Mouse (Mus musculus): ENCODE measurements around the gene Grk3. TPM values are rescaled to one million over a fixed set of nuclear protein-coding genes. Genes with fewer than 3 reads are reported as not detected.

Gene Grk3
- 10 to 100 TPM; 32.2 to 39.1 TPM for total RNA-seq (2023)

DNA sequence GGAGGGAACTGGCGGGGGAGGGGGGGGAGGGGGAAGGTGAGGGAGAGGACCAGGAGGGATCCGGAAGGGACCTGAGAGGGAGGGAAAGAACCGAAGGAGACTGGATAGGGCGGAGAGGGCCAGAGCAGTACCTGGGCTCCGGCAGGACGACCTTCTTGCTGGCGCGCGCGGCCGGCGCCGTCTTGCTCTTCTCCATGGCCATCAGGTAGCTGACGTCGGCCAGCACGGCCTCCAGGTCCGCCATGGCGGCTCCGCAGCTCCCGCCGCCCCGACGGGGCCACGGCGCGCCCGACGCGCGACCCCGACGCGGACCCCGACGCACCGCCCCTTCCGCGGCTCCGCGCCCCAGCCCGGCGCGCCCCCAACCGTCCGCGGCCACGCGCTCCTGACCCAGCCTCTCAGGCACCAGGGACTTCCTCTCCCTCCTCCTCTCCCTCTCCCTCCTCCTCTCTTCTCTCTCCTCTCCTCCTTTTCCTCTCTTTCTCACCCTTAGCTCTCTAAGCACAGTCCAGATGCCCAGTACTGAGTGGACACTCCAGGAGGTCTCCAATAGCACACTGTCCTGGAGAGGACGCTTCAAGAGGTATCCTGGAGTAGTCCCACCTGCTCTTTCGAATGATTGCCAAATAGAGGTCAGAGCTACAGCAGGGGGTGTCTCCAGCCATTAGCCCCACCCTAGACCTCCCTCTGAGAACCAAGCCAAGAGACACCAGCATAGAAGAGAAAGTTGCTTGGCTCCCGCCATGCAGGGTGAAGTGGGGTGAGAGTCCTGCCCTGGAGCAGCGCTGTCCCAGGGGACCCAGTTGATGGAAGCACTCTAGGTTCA lies at the start of gene Grk3:
TSS of gene Grk3 (minus strand) at position 556 of the 826 bp plus-strand sequence.

DNA sequence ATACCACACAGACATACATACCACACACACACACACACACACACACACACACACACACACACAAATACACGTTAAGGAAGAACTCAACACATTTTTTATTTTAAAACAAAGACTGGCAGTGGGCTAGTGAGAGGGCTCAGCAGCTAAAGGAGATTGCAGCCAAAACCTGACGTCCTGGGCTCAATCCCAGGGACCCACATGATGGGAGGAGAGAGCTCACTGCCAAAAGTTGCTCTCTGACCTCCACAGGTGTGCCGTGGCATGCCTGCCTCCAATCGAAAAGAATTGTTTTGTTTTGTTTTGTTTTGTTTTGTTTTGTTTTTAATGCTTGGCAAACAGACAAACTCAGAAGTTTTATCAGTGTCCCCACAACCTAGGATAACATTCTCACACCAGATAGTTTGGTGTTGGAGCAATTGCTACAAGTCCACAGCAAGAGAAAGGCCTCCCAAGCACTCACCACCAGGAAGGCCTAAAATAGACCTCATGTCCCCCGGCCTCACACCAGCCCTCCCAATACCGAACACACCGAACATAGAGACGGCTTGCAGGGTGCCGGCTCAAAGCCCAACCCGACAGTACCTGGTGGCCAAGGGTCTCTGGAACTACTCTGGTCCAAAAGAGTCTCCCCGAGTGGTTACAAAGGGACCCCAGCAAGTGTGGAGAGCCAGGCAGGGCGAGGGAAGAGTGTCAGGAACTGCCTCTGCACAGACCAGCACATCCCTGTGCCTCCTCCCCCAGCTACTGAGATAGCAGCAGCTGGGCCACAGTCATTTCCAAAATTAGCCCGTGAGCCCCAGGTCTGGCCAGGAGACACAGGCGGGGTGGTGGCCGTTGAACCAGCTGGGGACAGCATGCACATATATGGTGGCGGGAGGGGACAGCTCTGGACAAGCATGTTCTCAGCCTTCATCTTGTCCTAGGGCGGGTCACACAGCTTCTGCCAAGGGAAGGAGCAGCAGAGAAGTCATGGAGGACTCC lies 119.6 kb downstream of the Grk3 start, which contains the start of gene Myo18b:
TSS of gene Myo18b (minus strand) at position 689 of the 981 bp plus-strand sequence.

Other genes with a start within 250 kb of the Grk3 start
- gene Myo18b, start 119.4 kb downstream of the Grk3 start, total RNA-seq (2023), result under 1 TPM; 0.68 to 0.90 TPM
- gene Crybb2, start 54.3 kb upstream of the Grk3 start, total RNA-seq (2023), result not detected
- gene Crybb3, start 65.8 kb upstream of the Grk3 start, total RNA-seq (2023), result not detected
- under 1 TPM; 0.67 to 0.77 TPM for gene 2900026A02Rik, start 205.4 kb upstream of the Grk3 start, total RNA-seq (2023)
- gene Tmem211, start 211.1 kb upstream of the Grk3 start, total RNA-seq (2023), result not detected